Mouse (Mus musculus) brain, embryonic 14.5 days (tissue): ENCODE results near the gene Adam17.

Source experiments
- CTCF ChIP-seq: fragments of 200-500 bp; IDR thresholded peaks from 2 replicates; pipeline ENCODE4 v1.5.1; 2012; ENCODE audit warnings: inconsistent platforms, mild to moderate bottlenecking, moderate library complexity, borderline replicate concordance; ENCODE audit not compliant: insufficient read depth, insufficient read length; ENCODE audit errors: extremely low read depth
- POLR2A ChIP-seq: fragments of 200-500 bp; IDR thresholded peaks from 2 replicates; pipeline ENCODE4 v1.6.1; 2012; ENCODE audit warnings: mild to moderate bottlenecking, inconsistent platforms, borderline replicate concordance; ENCODE audit not compliant: poor library complexity, insufficient read depth, insufficient read length, severe bottlenecking; ENCODE audit errors: extremely low read depth

DNA sequence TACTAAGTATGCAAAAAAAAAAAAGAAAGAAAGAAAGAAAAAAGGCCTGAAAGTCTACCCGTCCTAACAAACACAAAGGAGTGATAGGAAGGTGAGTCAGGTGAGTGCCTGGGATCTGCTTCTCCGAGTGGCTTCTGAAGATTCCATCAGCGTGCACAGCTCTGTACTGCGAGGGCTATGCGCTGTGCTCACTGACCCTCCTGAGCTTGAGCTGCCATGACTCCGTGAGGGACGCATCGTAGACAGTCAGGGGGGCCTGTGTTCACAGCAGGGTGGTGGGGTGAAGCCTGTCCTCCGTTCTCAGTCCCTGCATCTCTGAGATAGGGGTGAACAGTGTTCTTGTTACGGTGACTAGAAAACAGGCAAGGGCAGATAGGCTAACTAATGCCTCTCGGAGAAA lies 74.6 kb downstream of the Adam17 start:
- no peak for TF ChIP-seq CTCF
- TF ChIP-seq POLR2A = no peak
